Mouse (Mus musculus) thymus, postnatal 36 days (tissue): ENCODE results near the gene Pik3c2b.
"Not testable (repeated sequence)": the region's sequence is repeated elsewhere in the genome, so short reads cannot be mapped to it uniquely, and the experiment has no call there.

Experiments used
- DNase-seq, 2 experiments: peaks; one replicate each; pipeline ENCODE4 v3.0.0; 2022; ENCODE audit warnings: mixed read lengths in 2 of 2

Pik3c2b gene

GRCm38 (mm10) chr1:133045011-133045860 is at the start of gene Pik3c2b:
Gene Pik3c2b (plus strand): TSS chr1:133045667.
- no peak for DNase-seq

GRCm38 (mm10) chr1:133000347-133000746 is 45.1 kb upstream of the Pik3c2b start:
- DNase-seq, result no peak

- DNase-seq, result no peak
Observed at GRCm38 (mm10) chr1:133006571-133006970, 38.9 kb upstream of the Pik3c2b start.

- peak; percentile 37 to 47 for DNase-seq
Observed at GRCm38 (mm10) chr1:133011955-133012841, 33.3 kb upstream of the Pik3c2b start.

GRCm38 (mm10) chr1:133013331-133013730 is 32.1 kb upstream of the Pik3c2b start:
- DNase-seq, result no peak

- DNase-seq, result no peak
Observed at GRCm38 (mm10) chr1:133014196-133014595, 31.3 kb upstream of the Pik3c2b start.

- no peak for DNase-seq
Observed at GRCm38 (mm10) chr1:133016775-133017428, 28.6 kb upstream of the Pik3c2b start.

- DNase-seq, result no peak
Observed at GRCm38 (mm10) chr1:133018580-133018979, 26.9 kb upstream of the Pik3c2b start.

GRCm38 (mm10) chr1:133019312-133019711 is 26.2 kb upstream of the Pik3c2b start:
- no peak for DNase-seq

- DNase-seq, result no peak
Observed at GRCm38 (mm10) chr1:133020137-133020894, 25.2 kb upstream of the Pik3c2b start.

- DNase-seq, result no peak
Observed at GRCm38 (mm10) chr1:133021391-133021790, 24.1 kb upstream of the Pik3c2b start.

GRCm38 (mm10) chr1:133021971-133022370 is 23.5 kb upstream of the Pik3c2b start:
- not testable (repeated sequence) for DNase-seq

- not testable (repeated sequence) for DNase-seq
Observed at GRCm38 (mm10) chr1:133023723-133024122, 21.7 kb upstream of the Pik3c2b start.

- DNase-seq, result no peak
Observed at GRCm38 (mm10) chr1:133024426-133024825, 21.0 kb upstream of the Pik3c2b start.

- DNase-seq, result peak; percentile 87 to 91
Observed at GRCm38 (mm10) chr1:133025051-133025795, 20.2 kb upstream of the Pik3c2b start.

GRCm38 (mm10) chr1:133025796-133026190 is 19.7 kb upstream of the Pik3c2b start:
- DNase-seq, result peak in 1 of 2 experiments; percentile 12

- DNase-seq, result no peak
Observed at GRCm38 (mm10) chr1:133027126-133027525, 18.3 kb upstream of the Pik3c2b start.

GRCm38 (mm10) chr1:133027980-133028379 is 17.5 kb upstream of the Pik3c2b start:
- no peak for DNase-seq

GRCm38 (mm10) chr1:133029744-133030143 is 15.7 kb upstream of the Pik3c2b start:
- DNase-seq, result no peak

- no peak for DNase-seq
Observed at GRCm38 (mm10) chr1:133030461-133030860, 15.0 kb upstream of the Pik3c2b start, which contains the start of gene Mdm4. Gene Mdm4 (minus strand): TSS chr1:133030561.

GRCm38 (mm10) chr1:133032981-133033315 is 12.5 kb upstream of the Pik3c2b start:
- no peak for DNase-seq
